Mouse (Mus musculus) ES-Bruce4 (cell line): ENCODE results near the gene Lrmda.

Experiments used
- CTCF ChIP-seq: IDR thresholded peaks from one replicate; pipeline ENCODE4 v1.8.1; 2011; ENCODE audit warnings: low read depth, low read length
- POLR2A ChIP-seq: IDR thresholded peaks from one replicate; pipeline ENCODE4 v1.8.1; 2011; ENCODE audit warnings: low read length; ENCODE audit not compliant: insufficient read depth

GRCm38 (mm10) chr14:22183195-22183594, 163.7 kb downstream of the Lrmda start:
- TF ChIP-seq POLR2A (no peak), CTCF (no peak)
